Mouse (Mus musculus) myocyte (in vitro differentiated cells): ENCODE results near the gene Tbc1d14.

ENCODE experiments used
- E2F4 ChIP-seq: IDR thresholded peaks from one replicate; pipeline ENCODE4 v1.6.1; 2011; ENCODE audit warnings: mild to moderate bottlenecking, control low read depth, moderate library complexity; ENCODE audit not compliant: insufficient read depth
- MAX ChIP-seq: IDR thresholded peaks from one replicate; pipeline ENCODE4 v1.6.1; 2011; ENCODE audit warnings: low read depth, mild to moderate bottlenecking, control low read depth
- MYOG ChIP-seq, 3 experiments: IDR thresholded peaks; one replicate each; pipeline ENCODE4 v1.6.1; 2011; ENCODE audit warnings: control low read depth in 2 of 3, low read depth in 2 of 3, mild to moderate bottlenecking in 2 of 3; ENCODE audit not compliant: insufficient read length in 2 of 3, control insufficient read depth in 1 of 3, insufficient read depth in 1 of 3
- POLR2A ChIP-seq: IDR thresholded peaks from one replicate; pipeline ENCODE4 v1.6.1; 2011; ENCODE audit warnings: low read depth, mild to moderate bottlenecking, control low read depth, moderate library complexity; ENCODE audit not compliant: insufficient read length
- POLR2AphosphoS2 ChIP-seq: IDR thresholded peaks from one replicate; pipeline ENCODE4 v1.6.1; 2011; ENCODE audit warnings: low read depth, control low read depth; ENCODE audit not compliant: insufficient read length
- TCF12 ChIP-seq: IDR thresholded peaks from one replicate; pipeline ENCODE4 v1.6.1; 2011; ENCODE audit warnings: mild to moderate bottlenecking, control low read depth; ENCODE audit not compliant: poor library complexity, insufficient read depth, severe bottlenecking
- USF1 ChIP-seq: IDR thresholded peaks from one replicate; pipeline ENCODE4 v1.6.1; 2011; ENCODE audit warnings: low read depth, mild to moderate bottlenecking, control low read depth, moderate library complexity

DNA sequence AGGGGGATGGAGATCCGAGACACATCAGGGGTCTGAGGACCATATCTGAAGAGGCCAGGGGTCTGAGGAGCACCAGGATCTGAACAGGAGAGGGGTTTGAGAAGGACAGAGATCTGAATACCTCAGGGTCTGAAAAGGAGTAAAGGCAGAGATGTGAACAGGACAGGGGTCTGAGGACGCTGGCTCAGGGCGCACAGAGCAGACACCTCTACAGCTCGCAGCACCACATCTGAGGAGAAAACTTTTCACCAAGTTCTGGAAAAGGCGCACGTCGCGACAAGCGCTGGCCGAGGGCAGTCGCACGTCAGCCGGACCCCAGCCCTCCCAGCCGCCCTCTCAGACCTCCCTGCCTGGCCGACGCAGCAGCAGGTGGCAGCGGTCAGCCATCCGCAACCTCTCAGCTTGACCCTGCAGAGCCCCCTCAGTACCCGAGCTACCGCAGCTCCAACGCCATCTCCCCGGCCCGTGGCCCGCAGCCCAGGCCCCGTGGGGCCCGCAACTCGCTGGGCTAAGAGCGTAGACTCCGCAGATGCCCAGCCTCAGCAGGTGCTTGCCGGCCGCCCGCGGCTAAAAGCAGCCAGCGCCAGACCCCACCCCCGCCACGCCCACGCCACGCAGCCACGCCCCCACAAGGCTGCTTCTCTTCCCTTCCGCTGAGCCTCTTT, 11.7 kb downstream of the Tbc1d14 start:
- TF ChIP-seq POLR2A (no peak), MAX (no peak), POLR2AphosphoS2 (no peak), USF1 (no peak), MYOG (IDR thresholded peaks at IDR 0.05; ENCODE audit: control insufficient read depth in 1 of 3, insufficient read depth in 1 of 3, insufficient read length in 2 of 3, low read depth in 2 of 3) (peak in 1 of 3 experiments; percentile 71), E2F4 (no peak), TCF12 (no peak)
